Mouse (Mus musculus) hindbrain, embryonic 11.5 days (tissue): ENCODE results near the gene Hnf1b. TPM values are rescaled to one million over a fixed set of nuclear protein-coding genes. Genes with fewer than 3 reads are reported as not detected.
A peak's percentile ranks its signal among the peaks of the same experiment; 100 is the strongest.

Experiments used
- ATAC-seq: fragments of 200-750 bp; cut with Nextera tagmentation; 2 replicates; pipeline ENCODE4 v1.8.0; 2017; ENCODE audit warnings: mild to moderate bottlenecking, moderate TSS enrichment, moderate library complexity; ENCODE audit not compliant: low FRiP score
- DNase-seq: peaks from one replicate; pipeline ENCODE4 v3.0.0-alpha.2; 2015; ENCODE audit warnings: low spot score
- H3K27ac ChIP-seq: fragments of 300-500 bp; sonication (generic); 2 replicates; pipeline ENCODE4 v1.5.1; 2014; ENCODE audit warnings: mild to moderate bottlenecking, low read depth, low read length
- H3K27me3 ChIP-seq: fragments of 300-500 bp; sonication (generic); 2 replicates; pipeline ENCODE4 v1.6.1; 2014; ENCODE audit warnings: mild to moderate bottlenecking, low read length, moderate library complexity, mixed read lengths; ENCODE audit not compliant: control insufficient read depth, insufficient read depth
- H3K36me3 ChIP-seq: fragments of 300-500 bp; sonication (generic); 2 replicates; pipeline ENCODE4 v1.6.1; 2014; ENCODE audit warnings: mild to moderate bottlenecking, low read length, moderate library complexity, mixed read lengths; ENCODE audit not compliant: control insufficient read depth, insufficient read depth
- H3K4me1 ChIP-seq: fragments of 300-500 bp; sonication (generic); replicated peaks from 2 replicates; pipeline ENCODE4 v1.6.1; 2014; ENCODE audit warnings: low read length, mixed read lengths; ENCODE audit not compliant: control insufficient read depth, insufficient read depth
- H3K4me2 ChIP-seq: fragments of 300-500 bp; sonication (generic); replicated peaks from 2 replicates; pipeline ENCODE4 v1.6.1; 2014; ENCODE audit warnings: mild to moderate bottlenecking, low read depth, low read length
- H3K4me3 ChIP-seq: fragments of 300-500 bp; sonication (generic); 2 replicates; pipeline ENCODE4 v1.5.1; 2014; ENCODE audit warnings: low read depth, low read length
- H3K9ac ChIP-seq: fragments of 300-500 bp; sonication (generic); 2 replicates; pipeline ENCODE4 v1.6.1; 2014; ENCODE audit warnings: low read depth, low read length
- H3K9me3 ChIP-seq: fragments of 300-500 bp; sonication (generic); 2 replicates; pipeline ENCODE4 v1.6.1; 2016; ENCODE audit warnings: low read length; ENCODE audit not compliant: control insufficient read depth
- WGBS: fragments of 180-500 bp; shearing (Covaris S2); extraction: QIAGEN DNeasy Blood & Tissue Kit; methylation state at CpG from one replicate; pipeline ENCODE4 v1.1.7; 2014; 5-methylcytosine and 5-hydroxymethylcytosine counted together
- polyA plus RNA-seq: library from polyadenylated mRNA; unstranded; fragments of >200 nt; fragmentation: Nextera tagmentation; extraction: Ambion mirVana; gene quantifications from 2 replicates; pipeline ENCODE4 v1.2.1, GENCODE M21; 2014

The Hnf1b gene
- polyA plus RNA-seq, 1 experiment from 2014 or later = 0.32 TPM

DNA sequence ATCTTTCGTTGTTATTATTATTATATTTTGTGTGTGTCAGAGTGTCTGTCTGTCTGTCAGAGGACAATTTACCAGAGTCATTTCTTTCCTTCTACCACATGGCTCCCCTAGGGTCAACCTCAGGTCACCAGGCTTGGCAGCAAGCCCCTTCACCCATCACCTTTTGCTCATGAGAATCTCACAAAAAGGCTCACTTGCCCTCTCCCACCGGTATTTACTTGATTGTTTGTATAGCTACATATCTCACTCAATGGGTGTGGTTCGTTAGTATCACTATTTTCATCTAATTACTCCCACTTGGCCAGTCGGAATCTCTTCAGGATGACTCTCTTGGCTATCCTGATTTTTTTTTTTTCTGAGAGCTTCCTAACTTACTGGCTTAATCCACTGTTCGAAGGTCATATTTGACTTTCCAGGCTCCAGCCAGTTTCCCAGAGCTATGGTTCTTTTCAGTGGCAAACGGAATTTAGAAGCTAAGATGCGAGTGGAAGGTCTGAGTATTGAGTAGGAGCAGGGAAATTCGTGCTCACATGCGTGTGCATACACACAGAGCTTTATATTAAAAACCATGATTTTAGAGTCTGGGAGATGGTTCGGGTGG, 82.7 kb downstream of the Hnf1b start:
- DNase-seq (no peak), ATAC-seq (no peak)
- Histone ChIP-seq H3K4me2 (no peak overlapping the region), H3K9me3 (no peaks in the 10 kb centered on the region), H3K36me3 (no peaks in the 10 kb centered on the region), H3K4me3 (no peak overlapping the region), H3K4me1 (no peaks in the 10 kb centered on the region), H3K27ac (no peak overlapping the region), H3K27me3 (no peaks in the 10 kb centered on the region), H3K9ac (no peak overlapping the region)
- WGBS = 82% methylated on average over 10 of the region's 10 CpGs

DNA sequence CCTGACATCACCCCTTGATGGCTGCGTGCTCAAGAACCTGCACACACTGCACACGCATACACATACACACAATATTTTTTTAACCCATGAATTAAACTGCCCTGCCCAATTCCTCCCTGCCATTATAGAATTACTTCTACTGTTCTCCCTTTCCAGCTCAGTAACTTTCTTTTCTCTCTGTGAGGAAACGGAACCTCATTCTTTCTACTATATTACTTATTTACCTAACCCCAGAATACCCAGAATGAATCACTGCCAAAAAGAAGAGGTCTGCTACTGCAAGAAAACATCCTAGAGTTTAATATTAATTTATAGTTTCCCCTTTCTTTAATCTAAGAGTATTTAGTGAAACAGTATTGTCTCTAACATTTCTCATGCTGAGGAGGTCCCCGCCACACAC, 83.5 kb downstream of the Hnf1b start:
- Histone ChIP-seq H3K27ac (no peak overlapping the region), H3K9ac (no peak overlapping the region), H3K4me1 (no peaks in the 10 kb centered on the region), H3K9me3 (no peaks in the 10 kb centered on the region), H3K4me3 (no peak overlapping the region), H3K27me3 (no peaks in the 10 kb centered on the region), H3K4me2 (no peak overlapping the region), H3K36me3 (no peaks in the 10 kb centered on the region)
- ATAC-seq (no peak), DNase-seq (no peak)
- WGBS = 90% methylated on average over 4 of the region's 4 CpGs

DNA sequence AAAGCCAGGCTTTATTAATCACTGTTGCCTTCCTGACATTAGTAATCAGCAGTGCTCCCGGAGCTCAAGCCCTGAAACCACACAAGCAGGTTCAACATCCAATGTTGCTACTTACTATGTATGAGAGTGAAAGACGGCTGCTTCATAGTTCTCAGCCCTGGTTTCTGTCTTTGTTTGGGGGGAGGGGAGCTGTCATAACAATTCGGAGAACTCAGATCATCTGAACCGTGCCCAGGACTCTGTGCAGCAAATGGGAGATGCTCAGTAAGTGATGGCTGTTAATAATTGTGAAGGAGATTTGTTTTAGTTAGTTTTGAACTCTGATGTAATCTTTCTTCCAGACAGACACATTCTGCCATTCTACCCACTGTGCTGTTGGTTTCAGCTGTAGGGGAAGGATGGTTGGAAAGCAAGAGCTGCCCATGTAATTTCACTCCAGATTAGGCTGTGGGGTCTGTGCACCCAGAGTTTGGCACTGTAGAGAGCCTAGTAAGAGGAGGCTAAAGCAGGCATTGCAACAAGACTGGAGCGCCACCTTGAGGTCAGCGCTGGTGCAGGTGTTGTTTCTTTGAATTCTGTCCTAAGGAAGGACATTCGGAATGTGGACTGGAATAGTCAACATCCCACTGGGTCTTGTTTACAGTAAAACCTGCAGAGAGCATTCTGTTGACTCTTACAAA, 86.3 kb downstream of the Hnf1b start:
- Histone ChIP-seq H3K27ac (no peak overlapping the region), H3K4me1 (no peaks in the 10 kb centered on the region), H3K9ac (no peak overlapping the region), H3K4me3 (no peak overlapping the region), H3K27me3 (no peaks in the 10 kb centered on the region), H3K36me3 (no peaks in the 10 kb centered on the region), H3K4me2 (no peak overlapping the region), H3K9me3 (no peaks in the 10 kb centered on the region)
- ATAC-seq (no peak), DNase-seq (peak; percentile 89)
- WGBS = 30% methylated on average over 7 of the region's 7 CpGs

DNA sequence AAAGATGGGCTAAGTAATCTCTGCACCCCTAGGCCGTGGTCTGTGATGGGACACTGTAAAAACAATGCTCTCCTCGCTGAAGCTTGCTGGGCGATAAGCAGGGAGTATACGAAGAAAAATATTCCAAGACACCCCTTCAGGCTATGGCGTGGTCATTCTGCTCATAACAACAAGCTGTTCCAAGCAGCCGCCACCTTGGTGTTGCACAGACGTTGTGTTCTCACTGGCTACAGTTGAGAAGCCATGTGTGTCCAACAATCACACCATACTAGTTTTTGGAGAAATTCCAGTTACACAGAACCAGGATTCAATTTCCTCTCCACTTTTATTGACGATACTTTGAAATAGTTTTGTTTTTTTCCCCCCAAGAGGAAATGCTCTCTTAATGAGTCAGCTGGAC, 88.7 kb downstream of the Hnf1b start:
- Histone ChIP-seq H3K9me3 (no peaks in the 10 kb centered on the region), H3K27me3 (no peaks in the 10 kb centered on the region), H3K9ac (no peak overlapping the region), H3K27ac (no peak overlapping the region), H3K4me3 (no peak overlapping the region), H3K36me3 (no peaks in the 10 kb centered on the region), H3K4me1 (no peaks in the 10 kb centered on the region), H3K4me2 (no peak overlapping the region)
- DNase-seq (no peak), ATAC-seq (no peak)
- WGBS = 85% methylated on average over 8 of the region's 8 CpGs

DNA sequence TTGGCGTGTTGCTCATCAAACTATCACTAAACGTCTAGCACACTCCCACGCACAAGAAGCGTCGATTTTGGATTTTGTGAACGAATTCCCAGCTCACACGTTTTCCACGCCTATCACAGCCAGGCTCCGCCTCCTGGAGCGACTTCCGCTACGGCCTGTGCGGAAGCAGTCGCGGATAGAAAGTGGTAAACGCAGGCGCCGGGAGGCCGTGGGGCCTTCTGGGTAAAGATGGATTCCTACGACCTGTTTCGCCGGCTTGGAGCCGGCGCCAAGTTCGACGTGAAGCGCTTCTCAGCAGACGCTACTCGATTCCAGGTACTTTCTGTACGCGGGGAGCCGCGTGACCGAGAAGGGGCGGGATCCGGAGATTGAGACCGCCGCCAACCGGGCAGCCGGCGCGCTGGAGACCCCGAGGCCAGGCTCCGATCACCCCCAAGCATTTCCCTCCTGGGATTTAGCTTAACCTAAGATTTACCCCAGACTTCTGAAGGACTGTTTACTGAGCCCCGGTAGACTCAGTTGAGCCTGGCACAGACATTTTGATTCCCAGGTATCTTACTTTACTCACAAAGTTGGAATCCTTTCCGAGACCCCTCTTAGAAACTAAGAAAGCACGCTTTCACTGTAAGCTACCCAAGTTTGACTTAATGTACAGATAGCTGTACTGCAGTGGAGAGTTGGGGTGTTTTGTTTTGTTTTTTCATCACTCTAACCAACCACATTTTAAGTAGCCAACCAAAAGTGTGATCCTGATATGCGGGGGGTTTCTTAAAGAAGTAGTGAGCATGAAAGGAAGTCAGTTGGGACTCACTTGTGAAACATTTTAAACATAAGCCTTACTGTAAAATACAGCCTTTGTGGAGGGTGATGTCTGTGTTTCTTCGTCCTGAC, 92.3 kb downstream of the Hnf1b start, which contains the start of gene Ddx52:
Ddx52 (plus strand) TSS at position 113 of the 891 bp plus-strand sequence.
- peak within 1 kb of the TSS; percentile 38 for H3K4me2 ChIP-seq
- H3K27ac ChIP-seq = no peak within 1 kb of the TSS; the same call in 1 of the 2 replicates
- no peaks in the 10 kb centered on the region for H3K27me3 ChIP-seq
- 0 out of 2 replicates have a peak, but pooled peaks cover 7% of the 10 kb centered on the region for H3K36me3 ChIP-seq
- 2% methylated on average over 49 of the region's 49 CpGs for WGBS
- peak within 1 kb of the TSS; percentile 72 for H3K9ac ChIP-seq
- peak; percentile 85 for ATAC-seq
- no peaks in the 10 kb centered on the region for H3K4me1 ChIP-seq
- no peaks in the 10 kb centered on the region for H3K9me3 ChIP-seq
- peak within 1 kb of the TSS; percentile 63 for H3K4me3 ChIP-seq
- peak; percentile 92 for DNase-seq

Other genes with a start within 250 kb of the Hnf1b start
- gene Rpl9-ps1, start 204.4 kb upstream of the Hnf1b start, polyA plus RNA-seq = not detected in 2 replicates
- 0.88 and 1.9 TPM in 2 replicates for gene Ccl3, start 200.7 kb upstream of the Hnf1b start, polyA plus RNA-seq
- 0.28 and 0.49 TPM in 2 replicates for gene Ccl4, start 187.5 kb upstream of the Hnf1b start, polyA plus RNA-seq
- 0.71 TPM in 1 of 2 replicates, not detected in the other for gene Wfdc17, start 146.1 kb upstream of the Hnf1b start, polyA plus RNA-seq
- gene Wfdc18, start 141.0 kb upstream of the Hnf1b start, polyA plus RNA-seq = not detected in 2 replicates
- not detected in 2 replicates for gene Wfdc21, start 103.1 kb upstream of the Hnf1b start, polyA plus RNA-seq
- 27.3 and 32.8 TPM in 2 replicates for gene Heatr6, start 96.4 kb upstream of the Hnf1b start, polyA plus RNA-seq
- 46.8 and 47.4 TPM in 2 replicates for gene Ddx52, start 92.0 kb downstream of the Hnf1b start, polyA plus RNA-seq
- 21.5 and 22.8 TPM in 2 replicates for gene Synrg, start 114.4 kb downstream of the Hnf1b start, polyA plus RNA-seq
- gene Dusp14, start 219.2 kb downstream of the Hnf1b start, polyA plus RNA-seq = 13.7 and 14.8 TPM in 2 replicates